ENCODE assay signal across 22 mouse cellular contexts in genomic region chr14:89062583-89063436, GRCm38 (mm10).
DNase-seq lines count a peak whose midpoint lies in the region; ATAC-seq lines count a peak whose summit lies in the region.
"Had no signal": no experiment of that assay in that cellular context is flagged by ENCODE, and none has a peak within 500 bp of the region (broad histone marks: within the 10 kb centered on the region; RNA-seq: fewer than 3 reads in every experiment).

No protein-coding gene starts in this region.

- DNase-seq in midbrain, embryonic 14.5 days = no peak
- peak; percentile 75 for DNase-seq in A20 (ENCODE audit: low read depth, low spot score)
- peak; percentile 31 for DNase-seq in retina, embryonic 14.5 days (ENCODE audit: low spot score)
- no peak for DNase-seq in gastrocnemius, postnatal 14 days
- DNase-seq in frontal cortex, postnatal 36 days (ENCODE audit: low spot score in 2 of 2) = no peak
- DNase-seq: adrenal gland, adult 2 months; adrenal gland, postnatal 25 days; cerebellum, adult 11 months; cerebellum, adult 8-10 months; cerebellum, postnatal 14 days; embryo, embryonic 11 days; heart, adult 18-20 months; heart, postnatal 10 days; heart, postnatal 4 days had no signal

- no peaks in the 10 kb centered on the region for H3K9me3 ChIP-seq in midbrain, embryonic 12.5 days
- no peaks in the 10 kb centered on the region for H3K9me3 ChIP-seq in midbrain, embryonic 14.5 days (ENCODE audit: control insufficient read depth, low read length)
- H3K9me3 ChIP-seq in forebrain, embryonic 12.5 days = no peaks in the 10 kb centered on the region
- H3K9me3 ChIP-seq: embryonic facial prominence, embryonic 15.5 days; heart, embryonic 10.5 days; hindbrain, embryonic 12.5 days had no signal

- intact Hi-C loops in gastrocnemius, postnatal 14 days (cut with DNase I; ENCODE audit: low total_unique reads) = no loop called here

- H3K9ac ChIP-seq in midbrain, embryonic 12.5 days (replicated peaks) = no peak overlapping the region
- H3K9ac ChIP-seq in midbrain, embryonic 14.5 days (replicated peaks; ENCODE audit: low read length) = no peak overlapping the region
- no peak overlapping the region for H3K9ac ChIP-seq in forebrain, embryonic 12.5 days
- H3K9ac ChIP-seq: embryonic facial prominence, embryonic 15.5 days; hindbrain, embryonic 12.5 days had no signal

- no peaks in the 10 kb centered on the region for H3K27me3 ChIP-seq in midbrain, embryonic 12.5 days
- H3K27me3 ChIP-seq in midbrain, embryonic 14.5 days (ENCODE audit: control insufficient read depth, insufficient read depth, low read length) = no peaks in the 10 kb centered on the region
- H3K27me3 ChIP-seq in forebrain, embryonic 12.5 days = no peaks in the 10 kb centered on the region
- H3K27me3 ChIP-seq: embryonic facial prominence, embryonic 15.5 days; hindbrain, embryonic 12.5 days had no signal

- H3K4me3 ChIP-seq in midbrain, embryonic 12.5 days = no peak overlapping the region
- H3K4me3 ChIP-seq in midbrain, embryonic 14.5 days (replicated peaks; ENCODE audit: low read depth, low read length) = no peak overlapping the region
- H3K4me3 ChIP-seq in forebrain, embryonic 12.5 days (replicated peaks) = no peak overlapping the region
- H3K4me3 ChIP-seq: embryonic facial prominence, embryonic 15.5 days; erythroblast, embryonic 14.5 days; heart, embryonic 10.5 days; hindbrain, embryonic 12.5 days had no signal

- peaks cover 3% of the 10 kb centered on the region; the same call in 1 of the 2 replicates for H3K4me1 ChIP-seq in midbrain, embryonic 12.5 days
- H3K4me1 ChIP-seq in midbrain, embryonic 14.5 days (ENCODE audit: control insufficient read depth, insufficient read depth, low read length) = no peaks in the 10 kb centered on the region
- H3K4me1 ChIP-seq in forebrain, embryonic 12.5 days = peaks cover 12% of the 10 kb centered on the region; the same call in 1 of the 2 replicates
- H3K4me1 ChIP-seq: embryonic facial prominence, embryonic 15.5 days; heart, embryonic 10.5 days; hindbrain, embryonic 12.5 days had no signal

- WGBS in midbrain, embryonic 12.5 days = 51% methylated on average over 5 of the region's 5 CpGs
- 56% methylated on average over 5 of the region's 5 CpGs for WGBS in midbrain, embryonic 14.5 days
- 12% methylated on average over 5 of the region's 5 CpGs for WGBS in forebrain, embryonic 12.5 days

- no peaks in the 10 kb centered on the region for H3K36me3 ChIP-seq in midbrain, embryonic 12.5 days
- H3K36me3 ChIP-seq in midbrain, embryonic 14.5 days (ENCODE audit: control insufficient read depth, insufficient read depth, low read length) = no peaks in the 10 kb centered on the region
- no peaks in the 10 kb centered on the region for H3K36me3 ChIP-seq in forebrain, embryonic 12.5 days (replicated peaks)
- H3K36me3 ChIP-seq: embryonic facial prominence, embryonic 15.5 days; heart, embryonic 10.5 days; hindbrain, embryonic 12.5 days had no signal

- H3K4me2 ChIP-seq in midbrain, embryonic 12.5 days (replicated peaks) = no peak overlapping the region
- no peak overlapping the region for H3K4me2 ChIP-seq in midbrain, embryonic 14.5 days (ENCODE audit: low read length)
- H3K4me2 ChIP-seq in forebrain, embryonic 12.5 days = no peak overlapping the region
- H3K4me2 ChIP-seq: embryonic facial prominence, embryonic 15.5 days; hindbrain, embryonic 12.5 days had no signal

- no peak overlapping the region for H3K27ac ChIP-seq in midbrain, embryonic 12.5 days (replicated peaks)
- H3K27ac ChIP-seq in midbrain, embryonic 14.5 days (replicated peaks; ENCODE audit: low read depth, low read length) = no peak overlapping the region
- H3K27ac ChIP-seq in forebrain, embryonic 12.5 days = no peak overlapping the region
- H3K27ac ChIP-seq: embryonic facial prominence, embryonic 15.5 days; heart, embryonic 10.5 days; hindbrain, embryonic 12.5 days had no signal

- peak; percentile 55; the same call in 1 of the 2 replicates for ATAC-seq in midbrain, embryonic 12.5 days (ENCODE audit: low FRiP score, low read depth)
- no peak for ATAC-seq in midbrain, embryonic 14.5 days (ENCODE audit: low FRiP score, low TSS enrichment)
- peak; percentile 56; the same call in 1 of the 2 replicates for ATAC-seq in forebrain, embryonic 12.5 days (ENCODE audit: low FRiP score)
- ATAC-seq: hindbrain, embryonic 16.5 days; inflammation-experienced regulatory T-cells, adult 6 months had no signal

Comparison
In these comparisons a context has a peak if more than half of its experiments do, and no peak if none do; other contexts are left out.
1. DNase-seq: peak in A20 (single experiment) and retina, embryonic 14.5 days (single experiment); none in midbrain, embryonic 14.5 days (single experiment), gastrocnemius, postnatal 14 days (single experiment) and frontal cortex, postnatal 36 days (0 of 2).